Mouse (Mus musculus): ENCODE results near the gene Prm3. TPM values are rescaled to one million over a fixed set of nuclear protein-coding genes. Genes with fewer than 3 reads are reported as not detected.

Prm3 gene
- total RNA-seq, 2 experiments from 2014 or later: not detected

DNA sequence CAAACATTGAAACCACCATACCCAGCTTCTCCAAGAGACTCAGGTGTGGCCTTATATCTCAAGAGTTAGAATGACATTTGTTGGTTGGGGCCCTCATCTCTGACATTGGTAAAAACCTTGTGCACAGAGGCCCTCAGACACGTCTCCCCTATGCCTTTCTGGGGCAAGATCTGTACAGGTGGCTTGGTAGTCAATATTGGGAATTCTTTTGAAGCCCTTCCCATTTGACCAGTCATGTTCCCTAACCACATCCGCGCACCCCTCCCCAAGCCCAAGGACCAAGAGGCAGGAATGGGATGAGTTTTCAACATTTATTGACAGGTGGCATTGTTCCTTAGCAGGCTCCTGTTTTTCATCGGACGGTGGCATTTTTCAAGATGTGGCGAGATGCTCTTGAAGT, 5.3 kb upstream of the Prm3 start, which contains the start of gene Prm2:
Gene Prm2 (minus strand): TSS at position 101 of the 400 bp plus-strand sequence.
- DNase-seq: no peak

DNA sequence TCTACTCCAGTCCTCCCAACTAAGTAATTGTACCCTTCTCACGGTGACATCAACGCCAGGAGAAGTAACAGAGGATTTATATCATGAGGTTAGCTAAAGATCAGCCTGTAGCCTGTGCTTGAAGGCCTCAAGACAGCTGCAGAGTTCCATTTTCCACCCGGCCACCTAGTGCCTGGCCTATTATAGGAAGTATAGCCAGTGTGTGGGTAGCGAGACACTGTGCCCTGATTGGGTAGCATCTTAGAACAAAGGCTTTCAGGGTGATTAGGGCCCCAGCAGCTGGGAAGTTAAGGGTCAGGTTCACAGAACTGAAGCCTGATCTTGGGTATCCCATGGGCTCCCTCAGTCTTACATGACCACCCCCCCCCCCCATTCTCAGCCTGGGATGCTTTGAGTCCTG, 1.8 kb downstream of the Prm3 start:
- DNase-seq: no peak

DNA sequence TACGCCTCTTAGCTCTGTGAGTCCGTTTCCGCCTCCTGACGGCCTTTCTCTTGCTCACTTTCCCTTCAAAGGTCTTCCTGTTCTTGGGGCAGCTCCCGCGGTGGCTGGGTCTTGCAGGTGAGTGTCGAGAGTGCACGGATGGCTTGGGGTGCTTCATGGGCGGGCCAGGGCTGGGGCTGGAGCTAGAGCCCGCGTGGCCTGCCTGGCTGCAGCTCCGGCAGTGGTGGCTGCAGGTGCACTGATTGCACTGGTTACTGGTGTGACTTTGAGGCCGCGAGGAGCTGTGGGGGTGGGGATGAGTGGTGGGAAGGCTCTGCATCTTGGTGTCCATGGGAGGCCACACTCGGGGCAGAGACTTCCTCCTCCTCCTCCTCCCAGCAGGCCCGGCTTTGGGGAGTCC, 2.4 kb downstream of the Prm3 start, which contains the start of gene Tnp2:
Gene Tnp2 (minus strand): TSS at position 390 of the 400 bp plus-strand sequence.
- DNase-seq: no peak

DNA sequence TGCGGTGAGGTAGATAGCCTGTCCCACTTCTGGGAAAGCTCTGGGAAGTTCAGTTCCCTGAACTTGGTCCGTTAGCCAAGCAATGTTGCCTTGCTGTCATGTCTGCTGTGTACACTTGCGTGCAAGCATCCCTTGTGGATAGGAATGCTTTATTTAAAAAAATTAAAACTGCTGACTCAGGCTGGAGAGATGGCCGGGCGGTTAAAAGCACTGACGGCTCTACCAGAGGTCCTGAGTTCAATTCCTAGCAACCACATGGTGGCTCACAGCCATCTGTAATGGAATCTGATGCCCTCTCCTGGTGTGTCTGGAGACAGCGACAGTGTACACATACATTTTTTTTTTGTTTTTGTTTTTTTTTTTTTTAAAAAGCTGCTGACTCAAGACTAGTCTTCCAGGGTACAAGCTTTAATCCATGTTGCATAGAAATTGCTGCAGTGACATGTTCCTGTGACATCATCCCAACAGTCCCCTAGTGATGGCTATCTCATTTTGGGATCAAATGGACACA, 3.1 kb downstream of the Prm3 start:
- DNase-seq: no peak

DNA sequence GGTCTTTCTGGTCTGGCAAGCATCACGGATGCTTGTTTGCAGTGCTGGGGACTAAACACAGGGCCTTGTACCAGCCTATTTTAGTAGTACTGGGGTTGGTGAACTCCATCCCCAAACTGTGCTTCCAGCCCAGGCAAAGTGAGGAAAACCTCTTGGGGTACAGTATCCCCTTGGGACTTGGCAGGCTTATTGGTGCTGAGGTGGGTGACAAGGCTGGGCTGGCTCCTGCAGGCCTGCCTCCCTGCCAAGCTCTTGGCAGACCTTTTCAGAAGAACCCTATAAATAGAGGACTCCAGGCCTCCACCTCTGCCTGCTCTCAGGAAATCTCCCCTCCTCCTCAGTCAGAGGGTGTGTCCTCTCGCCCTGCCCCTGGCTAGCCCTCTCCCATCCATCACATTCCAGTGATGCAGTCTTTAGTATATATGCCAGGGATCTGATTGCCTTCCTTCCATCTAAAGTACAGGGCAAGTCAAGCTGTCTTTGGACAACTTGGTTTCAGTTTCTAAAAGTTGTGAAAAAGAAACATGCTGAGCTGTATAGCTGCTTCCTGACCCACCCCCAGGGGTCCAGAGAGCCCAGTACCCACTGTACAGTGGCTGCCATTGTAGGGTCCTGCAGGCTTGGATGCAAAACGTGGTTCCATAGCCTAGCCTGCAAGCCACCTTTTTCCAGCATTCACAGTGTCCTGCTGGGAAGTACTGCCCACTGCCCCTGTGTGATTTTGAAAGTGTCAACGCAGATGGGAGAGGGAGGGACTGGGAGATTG, 3.7 kb downstream of the Prm3 start:
- peak; percentile 54 for DNase-seq

DNA sequence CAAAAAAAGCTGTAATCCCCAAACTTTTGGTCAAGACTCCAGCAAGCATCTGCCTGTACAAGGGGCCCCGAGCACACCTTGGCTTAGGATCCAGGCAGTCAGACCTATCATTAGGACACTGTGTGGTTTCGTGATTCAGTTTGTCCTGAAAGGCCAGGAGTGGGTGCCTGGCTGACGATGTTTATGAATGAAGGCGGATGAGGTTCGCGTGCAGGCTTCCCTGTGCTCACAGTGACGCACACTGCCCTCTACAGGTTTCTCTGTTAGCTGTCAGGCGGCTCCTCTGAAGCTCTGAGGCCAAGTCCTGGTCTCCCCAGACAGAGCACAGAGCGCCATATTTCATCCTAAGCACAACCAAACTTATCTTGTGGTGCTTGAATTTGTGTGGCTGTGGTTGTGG, 4.4 kb downstream of the Prm3 start:
- peak; percentile 88 for DNase-seq

DNA sequence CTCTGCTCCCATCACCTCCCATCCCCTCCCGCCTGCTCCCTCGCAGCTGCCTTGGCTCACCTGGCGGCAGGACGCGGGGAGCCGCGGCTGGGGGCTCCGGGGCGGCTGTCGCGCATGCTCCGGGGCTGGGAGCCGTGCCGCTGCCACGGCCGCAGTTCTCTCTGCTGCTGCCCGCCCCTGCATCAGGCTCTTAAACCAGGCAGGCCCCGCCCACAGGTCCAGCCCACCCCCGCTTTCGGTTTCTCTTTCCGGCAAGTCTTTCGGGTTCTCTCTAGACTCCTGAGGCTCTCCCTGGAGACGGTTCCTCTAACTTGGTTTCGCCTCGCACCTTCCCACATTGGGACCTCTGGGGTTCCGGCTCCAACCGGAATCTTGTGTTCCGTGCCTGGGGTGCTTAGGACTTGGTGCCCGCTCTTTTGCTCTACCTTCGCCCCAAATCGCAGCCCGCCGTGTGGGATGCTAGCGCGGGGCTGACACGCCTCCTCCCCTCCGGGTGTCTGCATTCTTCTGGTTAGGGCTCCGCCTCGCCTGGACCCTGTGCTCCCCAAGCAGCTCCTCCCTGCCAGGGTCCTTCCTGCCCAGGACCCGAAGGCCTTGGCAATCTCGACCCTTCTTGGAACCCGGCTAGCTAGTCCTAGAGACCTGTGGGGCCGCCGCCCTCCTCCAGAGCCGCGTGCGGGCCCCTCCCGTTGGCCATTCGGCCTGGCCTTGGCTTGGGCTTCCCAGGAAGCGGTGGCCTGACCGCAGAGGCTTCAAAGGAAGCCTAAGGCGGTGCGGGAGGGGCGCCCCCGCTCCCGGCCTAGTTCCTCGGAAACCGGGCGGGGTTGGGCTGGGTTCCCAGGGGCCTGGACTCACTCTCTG, 5.1 kb downstream of the Prm3 start, which contains the start of gene Socs1:
Gene Socs1 (minus strand): TSS at position 166 of the 861 bp plus-strand sequence.
- peak; percentile 90 for DNase-seq

DNA sequence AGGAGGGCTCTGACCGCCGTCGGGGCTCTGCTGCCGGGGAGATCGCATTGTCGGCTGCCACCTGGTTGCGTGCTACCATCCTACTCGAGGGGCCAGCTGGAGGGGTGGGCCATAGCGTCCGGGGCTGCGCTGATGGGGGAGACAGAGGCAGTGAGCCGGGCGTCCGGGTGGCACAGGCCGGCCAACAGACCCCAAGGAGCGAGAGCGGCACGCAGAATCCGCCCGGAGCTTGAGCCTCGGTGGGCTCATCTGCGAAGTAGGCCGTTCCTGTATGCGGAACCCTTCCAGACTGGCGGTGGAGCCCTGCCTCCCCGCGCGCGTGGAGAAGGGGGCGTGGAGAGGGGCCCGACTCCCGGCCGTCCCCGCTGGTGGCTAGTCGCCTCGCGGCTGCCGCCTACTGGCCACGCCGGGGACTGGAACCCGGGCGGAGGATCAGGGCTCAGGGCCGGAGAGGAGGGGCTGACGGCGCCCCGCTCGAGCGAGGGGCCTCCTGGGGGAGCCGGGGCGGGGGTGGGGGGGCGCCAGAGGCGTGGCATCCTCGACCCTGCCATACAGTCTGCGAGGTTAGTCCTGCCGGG, 5.8 kb downstream of the Prm3 start:
- peak; percentile 97 for DNase-seq

DNA sequence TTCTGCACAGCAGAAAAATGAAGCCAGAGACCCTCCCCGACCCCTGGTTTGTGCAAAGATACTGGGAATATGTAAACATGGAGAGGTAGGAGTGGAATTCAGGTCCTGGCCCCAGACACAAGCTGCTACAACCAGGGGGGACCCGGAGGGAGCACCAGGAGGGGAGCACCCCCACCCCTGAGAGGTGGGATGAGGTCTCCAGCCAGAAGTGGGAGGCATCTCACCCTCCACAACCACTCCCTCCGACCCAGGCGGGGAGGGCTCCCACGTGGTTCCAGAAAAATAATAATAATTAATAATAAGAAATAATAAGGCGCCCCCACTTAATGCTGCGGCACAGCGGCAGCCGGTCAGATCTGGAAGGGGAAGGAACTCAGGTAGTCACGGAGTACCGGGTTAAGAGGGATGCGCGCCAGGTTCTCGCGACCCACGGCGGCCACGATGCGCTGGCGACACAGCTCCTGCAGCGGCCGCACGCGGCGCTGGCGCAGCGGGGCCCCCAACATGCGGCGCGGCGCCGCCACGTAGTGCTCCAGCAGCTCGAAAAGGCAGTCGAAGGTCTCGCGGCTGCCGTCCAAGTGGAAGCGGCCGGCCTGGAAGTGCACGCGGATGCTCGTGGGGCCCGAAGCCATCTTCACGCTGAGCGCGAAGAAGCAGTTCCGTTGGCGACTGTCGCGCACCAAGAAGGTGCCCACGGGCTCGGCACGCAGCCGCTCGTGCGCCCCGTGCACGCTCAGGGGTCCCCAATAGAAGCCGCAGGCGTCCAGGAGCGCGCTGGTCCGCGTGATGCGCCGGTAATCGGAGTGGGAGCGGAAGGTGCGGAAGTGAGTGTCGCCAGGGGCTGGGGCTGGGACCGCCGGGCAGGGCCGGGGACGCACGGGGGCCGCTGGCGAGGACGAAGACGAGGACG, 6.6 kb downstream of the Prm3 start:
- DNase-seq: peak; percentile 56

DNA sequence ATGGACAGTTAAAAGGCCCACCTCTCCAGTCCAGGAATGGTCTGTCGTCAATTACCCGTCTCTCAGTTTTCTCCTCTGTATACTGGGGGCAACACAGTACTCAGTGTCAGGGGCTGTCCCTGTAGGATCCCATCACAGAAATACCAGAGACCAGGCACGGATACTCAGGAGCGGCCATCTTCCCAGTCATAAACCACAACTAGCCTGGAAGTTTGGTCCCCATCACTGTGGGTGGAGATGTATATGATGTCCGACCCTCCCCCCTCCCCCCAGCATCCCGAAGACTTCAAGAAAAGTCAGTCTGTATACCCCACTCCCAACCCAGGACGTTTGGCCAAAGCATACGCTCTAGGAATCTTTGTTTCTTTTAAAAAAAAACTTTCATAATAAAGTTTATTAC, 7.3 kb downstream of the Prm3 start:
- no peak for DNase-seq

DNA sequence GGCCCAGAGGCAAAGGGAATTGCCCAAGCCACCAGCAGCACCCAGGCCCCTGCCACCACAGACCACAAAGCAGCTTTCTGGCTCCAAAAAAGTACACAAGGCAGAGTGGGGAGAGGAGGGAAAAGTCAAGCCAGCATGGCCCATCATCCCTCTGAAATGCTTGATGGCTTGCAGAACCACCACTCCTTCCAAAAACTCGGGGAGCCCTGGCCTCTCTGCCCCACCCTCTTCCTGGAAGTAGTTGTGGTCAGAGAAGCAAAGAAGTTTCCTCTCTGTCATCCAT, 7.6 kb downstream of the Prm3 start:
- DNase-seq: no peak

DNA sequence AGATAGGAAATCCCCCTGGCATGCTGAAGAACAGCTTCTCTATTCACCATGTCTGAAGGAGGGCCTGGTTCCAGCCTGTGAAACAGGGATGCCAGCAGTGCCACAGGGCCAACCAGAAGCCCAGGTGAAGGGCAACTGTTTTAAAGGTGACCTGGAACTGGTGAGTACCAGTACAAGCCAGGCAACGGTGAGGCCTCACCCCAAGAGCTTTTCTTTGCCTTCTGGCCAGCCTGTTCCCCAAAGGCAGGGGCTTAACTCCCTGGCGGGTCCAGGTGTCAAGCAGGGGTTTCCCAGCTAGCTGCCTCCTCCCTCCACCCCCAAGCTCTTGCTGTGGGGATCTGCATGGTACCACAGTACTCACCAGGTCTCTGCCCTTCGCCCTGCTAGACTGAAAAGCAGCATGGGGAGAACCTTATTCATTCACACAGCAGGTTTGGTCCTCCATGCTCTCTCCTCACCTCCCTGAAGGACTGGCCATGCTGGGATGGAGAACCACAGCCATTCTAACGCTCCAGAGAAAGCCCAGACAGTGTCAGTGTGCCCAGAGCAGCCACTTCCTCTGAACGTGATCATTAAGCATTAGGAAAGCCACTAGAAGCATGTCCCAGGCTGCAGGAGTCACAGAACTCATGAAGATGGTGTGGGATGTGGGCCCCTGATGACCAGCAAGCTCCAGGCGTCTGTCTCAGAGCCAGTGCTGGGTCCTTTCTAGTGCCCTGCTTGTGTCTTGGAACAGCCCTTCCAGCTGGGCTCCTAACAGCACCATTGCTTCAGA, 8.2 kb downstream of the Prm3 start:
- DNase-seq: no peak

DNA sequence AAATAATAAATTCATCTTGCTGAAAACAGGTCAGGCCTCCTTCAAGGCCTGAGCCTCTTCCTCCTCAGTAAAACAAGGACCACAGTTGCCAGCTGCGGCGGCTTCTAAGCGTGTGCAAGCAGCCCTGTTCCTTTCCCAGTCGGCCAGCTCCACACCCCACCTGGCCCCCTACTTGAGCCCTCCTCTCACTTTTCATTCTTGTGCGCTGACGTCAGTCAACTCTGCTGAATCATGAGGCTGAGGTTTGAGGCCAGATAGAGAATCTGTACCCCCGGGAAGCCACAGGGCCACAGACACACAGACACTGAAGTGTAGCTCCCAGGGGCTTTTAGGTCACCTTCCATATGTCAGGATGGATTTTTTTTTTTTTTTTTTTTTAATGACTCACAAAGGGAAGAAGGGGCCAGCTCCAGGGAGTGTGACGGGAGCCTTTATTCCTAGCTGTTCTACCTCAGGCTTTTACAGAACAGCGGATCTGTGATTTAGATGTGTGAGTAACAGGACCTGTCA, 8.8 kb downstream of the Prm3 start:
- no peak for DNase-seq

DNA sequence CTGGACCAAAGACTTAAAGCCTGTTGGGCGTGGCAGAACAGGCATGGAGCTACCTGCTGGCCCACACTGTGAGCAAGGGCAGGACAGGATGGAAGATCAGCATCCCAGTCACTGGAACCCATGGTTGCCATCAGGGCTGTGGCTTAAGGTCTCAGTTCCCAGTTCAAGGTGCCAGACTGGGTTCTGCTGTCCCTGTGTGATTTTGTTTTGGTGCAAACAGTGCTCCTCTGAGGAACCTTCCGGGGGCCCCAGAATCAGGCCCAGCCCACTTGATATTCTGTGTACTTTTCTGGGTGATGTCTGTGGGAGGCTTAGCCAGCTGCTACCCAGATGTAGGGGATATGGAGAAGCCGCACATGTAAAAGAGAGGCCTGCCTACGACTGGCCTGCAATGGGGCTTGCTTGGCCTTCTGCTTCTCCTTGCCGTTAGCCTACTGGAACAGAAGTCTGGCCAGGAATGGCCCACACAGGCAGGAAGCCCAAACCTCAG, 10.0 kb downstream of the Prm3 start:
- no peak for DNase-seq

DNA sequence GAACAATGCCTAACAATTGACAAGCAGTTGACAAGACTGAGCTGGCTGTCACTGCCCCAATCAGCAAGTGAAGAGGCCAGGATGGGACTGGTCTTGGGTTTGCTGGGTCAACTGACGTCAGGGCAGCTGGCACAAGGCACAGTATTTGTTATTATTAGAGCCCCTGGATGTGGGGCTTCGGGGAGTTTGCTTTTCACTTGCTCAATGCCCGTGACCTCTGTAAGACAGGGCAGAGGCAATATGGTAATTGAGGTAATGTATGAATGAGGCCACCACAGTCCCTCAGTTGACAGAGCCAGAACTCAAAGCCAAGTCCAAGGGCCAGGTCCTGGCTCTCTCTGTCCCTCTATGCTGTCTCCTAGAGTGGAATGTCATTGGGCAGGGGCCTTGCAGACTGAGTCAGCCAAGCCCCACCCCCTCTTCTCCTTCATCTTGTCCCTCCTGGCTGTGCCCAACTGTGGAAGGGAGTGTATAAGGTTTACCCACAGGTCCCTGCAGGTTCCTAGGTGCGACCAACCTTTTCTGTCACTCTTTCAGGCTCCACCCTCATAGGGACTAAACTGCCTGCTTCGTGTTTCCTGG, 13.0 kb downstream of the Prm3 start:
- peak; percentile 44 for DNase-seq

DNA sequence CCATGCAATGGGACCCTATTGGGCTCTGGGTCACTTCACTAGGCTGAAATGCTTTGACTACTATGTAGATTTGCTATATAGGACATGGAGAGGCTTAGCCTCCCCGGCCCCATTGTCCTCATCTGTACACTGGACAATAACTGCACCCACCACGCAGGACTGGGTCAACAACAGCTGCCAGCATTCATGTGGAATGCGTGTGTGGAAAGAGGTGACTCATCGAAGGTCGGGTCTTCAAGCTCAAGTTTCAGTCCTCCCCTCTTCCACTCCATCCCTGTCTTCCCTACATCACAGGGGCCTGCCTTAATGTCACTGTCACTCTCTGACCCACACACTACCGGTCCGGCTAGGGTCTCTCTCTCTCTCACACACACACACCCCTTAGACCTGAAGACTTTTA, 14.4 kb downstream of the Prm3 start:
- no peak for DNase-seq

DNA sequence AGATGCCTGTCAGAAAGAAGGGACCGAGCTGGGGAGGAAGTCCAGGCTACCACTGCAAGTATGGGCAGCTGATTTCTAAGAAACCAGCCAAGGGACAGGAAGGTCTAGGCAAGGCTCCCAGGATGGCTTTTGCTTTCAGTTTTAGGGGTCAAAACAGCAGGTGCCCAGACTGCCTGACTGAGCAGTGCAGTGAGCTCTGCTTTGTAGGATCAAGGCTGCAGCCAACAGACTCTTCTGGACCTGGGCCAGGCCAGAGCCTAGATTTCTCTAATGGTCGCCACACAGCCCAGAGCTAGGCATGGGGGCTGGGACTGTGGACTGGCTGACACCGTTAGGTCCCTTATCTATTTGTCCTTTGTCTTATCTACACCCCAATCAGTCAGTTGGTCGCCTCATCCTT, 16.0 kb downstream of the Prm3 start:
- DNase-seq: no peak

DNA sequence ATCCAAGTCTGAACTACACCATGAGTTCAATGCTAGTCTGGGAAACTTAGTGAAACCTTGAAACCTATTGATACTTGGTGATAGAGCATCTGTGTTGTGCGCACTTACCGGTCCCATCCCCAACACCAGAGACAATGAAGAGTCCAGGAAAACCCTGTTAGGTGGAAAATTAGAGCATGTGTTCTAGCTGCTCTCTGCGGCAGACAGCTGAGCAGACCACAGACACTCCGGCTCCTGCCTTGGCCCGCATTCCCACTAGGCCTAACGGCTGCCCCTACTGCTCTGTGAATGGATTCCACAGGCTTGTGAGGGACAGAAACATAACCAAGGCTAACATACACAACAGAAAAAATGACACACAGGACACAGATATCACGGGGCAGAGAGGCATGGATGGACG, 17.2 kb downstream of the Prm3 start:
- DNase-seq: no peak

DNA sequence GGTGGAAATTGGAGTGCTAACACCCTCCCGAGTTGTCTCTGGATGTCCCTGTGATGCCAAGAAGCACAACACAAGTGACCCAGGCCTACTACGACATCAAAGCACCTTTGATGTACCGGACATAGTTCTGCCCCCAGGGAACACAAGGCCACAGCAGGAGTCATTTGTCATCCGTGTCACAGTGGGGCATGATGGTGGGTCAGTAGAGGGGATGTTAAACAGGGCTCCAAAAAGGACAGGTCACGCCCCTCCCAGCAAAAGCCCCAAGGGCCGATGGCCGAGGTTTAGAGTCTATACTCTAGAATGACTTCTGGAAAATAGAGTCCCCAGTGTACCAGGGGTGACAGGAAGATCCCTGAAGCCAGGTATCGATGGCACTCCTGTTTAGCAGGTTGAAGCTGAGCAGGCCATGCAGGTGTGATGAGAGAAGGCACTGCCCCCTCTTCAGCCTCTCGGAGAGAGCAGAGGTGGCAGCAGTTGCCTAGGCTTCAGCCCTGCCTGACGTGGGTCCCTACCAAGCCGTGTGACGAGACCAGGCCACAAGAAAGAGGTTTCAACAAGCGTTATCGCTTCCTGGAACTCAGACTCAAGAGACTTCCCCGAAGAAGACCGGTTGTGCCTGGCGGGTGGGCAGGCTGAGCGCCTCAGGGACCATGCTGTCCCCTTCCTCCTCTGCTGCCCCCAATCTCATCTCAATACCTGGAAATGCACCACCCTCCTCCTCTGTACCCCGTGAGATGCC, 18.8 kb downstream of the Prm3 start:
- no peak for DNase-seq
